Mouse (Mus musculus) gonadal fat pad, adult 2 months (tissue): ENCODE data around the gene Ngef. TPM values are rescaled to one million over a fixed set of nuclear protein-coding genes. Genes with fewer than 3 reads are reported as not detected.
"Not testable (repeated sequence)": the region's sequence is repeated elsewhere in the genome, so short reads cannot be mapped to it uniquely, and the experiment has no call there.

Experiments used
- DNase-seq: peaks from one replicate; pipeline ENCODE4 v3.0.0-alpha.2; 2012; ENCODE audit warnings: low read depth
- polyA plus RNA-seq: library from polyadenylated mRNA; depleted of rRNA; stranded (reverse); fragments of >200 nt; gene quantifications from 2 replicates; pipeline ENCODE4 v1.2.3, GENCODE M21; 2012; rRNA removed

Gene Ngef
- polyA plus RNA-seq, 1 experiment = 6.4 TPM

- no peak for DNase-seq
Observed at GRCm38 (mm10) chr1:87475076-87475895, 98.4 kb downstream of the Ngef start.

GRCm38 (mm10) chr1:87472576-87472975 is 101.1 kb downstream of the Ngef start:
- no peak for DNase-seq

DNA sequence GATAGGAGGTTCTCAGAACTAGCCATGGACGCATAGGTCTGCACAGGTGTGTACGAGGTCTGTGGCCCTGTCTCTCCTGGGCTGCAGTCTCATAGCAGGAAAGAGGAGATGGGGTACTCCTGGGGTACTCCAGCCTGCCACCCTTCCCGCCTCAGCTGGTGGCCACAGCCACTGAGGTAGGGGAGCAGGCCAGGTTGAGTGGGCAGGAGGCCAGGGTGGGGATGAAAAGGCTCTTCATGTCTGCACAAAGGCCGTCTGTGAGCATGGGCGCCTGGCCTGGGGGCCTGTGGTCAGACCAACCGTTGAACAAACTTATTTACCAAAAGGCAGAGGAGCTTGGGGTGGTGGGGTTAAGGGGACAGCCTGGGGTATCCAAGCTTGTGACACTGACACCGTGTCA is 101.8 kb downstream of the Ngef start:
- DNase-seq = no peak

GRCm38 (mm10) chr1:87469971-87470370 is 103.7 kb downstream of the Ngef start, which contains the start of gene Snorc:
Gene Snorc (plus strand): TSS chr1:87470271.
- DNase-seq = not testable (repeated sequence)

DNA sequence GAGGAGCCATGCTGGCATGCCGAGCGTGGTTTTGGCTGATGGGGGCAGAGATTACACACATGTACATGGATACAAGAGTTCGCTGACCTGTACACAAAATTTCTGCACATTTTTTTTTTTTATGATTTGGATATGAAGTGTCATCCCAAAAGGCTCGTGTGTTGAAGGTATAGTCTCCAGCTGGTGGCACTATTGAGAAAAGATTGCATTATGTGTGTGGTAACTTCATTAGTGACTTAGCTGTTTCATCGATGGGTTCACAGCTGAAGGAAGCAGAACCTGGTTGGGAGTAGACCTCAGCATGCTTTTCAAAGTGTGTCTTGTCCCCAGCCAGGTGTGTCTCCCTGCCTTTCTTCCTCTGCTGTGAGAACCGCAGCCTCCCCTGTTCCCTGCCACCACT is 105.3 kb downstream of the Ngef start:
- DNase-seq = no peak

DNA sequence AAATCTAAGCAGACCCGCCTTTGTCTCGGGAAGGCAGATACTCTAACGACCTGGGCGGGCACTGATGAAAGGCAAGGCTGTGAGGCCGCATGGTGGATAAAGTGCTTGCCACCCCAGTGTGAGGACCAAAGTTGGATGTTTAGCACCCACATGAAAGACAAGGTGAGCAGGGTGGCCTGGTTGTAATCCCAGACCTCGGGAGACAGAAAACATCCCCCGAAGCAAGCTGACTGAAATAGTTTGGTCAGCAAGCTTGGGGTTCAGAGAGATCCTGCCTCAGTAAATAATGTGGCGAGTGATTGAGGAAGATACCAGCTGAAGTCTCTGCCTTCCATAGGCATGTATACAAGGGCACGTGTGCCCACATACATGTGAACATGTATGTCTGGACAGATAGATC is 106.2 kb downstream of the Ngef start:
- DNase-seq = no peak

DNA sequence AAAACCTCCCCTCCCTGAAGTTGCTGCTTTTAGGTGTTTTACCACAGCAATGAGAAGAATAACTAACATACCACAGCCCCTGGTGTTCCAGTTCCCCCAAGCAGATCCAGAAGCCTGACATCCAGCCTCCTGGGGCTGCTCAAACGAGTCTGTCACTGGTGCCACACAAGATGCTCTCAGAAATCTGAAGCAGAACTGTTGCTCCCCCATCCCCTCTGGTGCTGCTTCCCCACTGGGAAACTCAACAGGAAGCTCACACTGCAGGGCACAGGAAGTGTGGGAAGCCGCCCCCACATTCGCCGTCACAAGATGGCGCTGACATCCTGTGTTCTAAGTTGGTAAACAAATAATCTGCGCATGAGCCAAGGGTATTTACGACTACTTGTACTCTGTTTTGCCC is 113.8 kb downstream of the Ngef start:
- DNase-seq = not testable (repeated sequence)

GRCm38 (mm10) chr1:87458045-87458444 is 115.6 kb downstream of the Ngef start:
- no peak for DNase-seq

DNA sequence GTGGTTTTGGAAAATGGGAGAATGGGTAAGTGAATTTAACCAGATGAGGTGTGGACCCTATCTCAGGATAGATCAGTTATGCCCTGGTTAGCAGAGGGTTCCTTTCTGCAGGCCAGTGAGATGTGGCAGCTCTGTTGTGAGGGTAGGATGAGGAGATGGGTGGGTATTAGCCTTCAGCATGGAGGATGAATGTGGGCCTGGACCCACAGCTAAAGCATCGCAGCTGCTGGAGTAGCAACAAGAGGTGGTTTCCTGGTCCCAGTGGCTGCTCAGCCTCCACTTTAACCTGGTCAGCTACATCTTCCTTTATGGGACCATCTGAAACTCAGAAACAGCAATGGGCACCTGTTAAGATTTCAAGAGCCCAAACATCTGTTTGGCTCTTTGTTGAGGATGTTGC is 117.2 kb downstream of the Ngef start:
- DNase-seq = no peak

GRCm38 (mm10) chr1:87449432-87449831 is 124.2 kb downstream of the Ngef start:
- no peak for DNase-seq

DNA sequence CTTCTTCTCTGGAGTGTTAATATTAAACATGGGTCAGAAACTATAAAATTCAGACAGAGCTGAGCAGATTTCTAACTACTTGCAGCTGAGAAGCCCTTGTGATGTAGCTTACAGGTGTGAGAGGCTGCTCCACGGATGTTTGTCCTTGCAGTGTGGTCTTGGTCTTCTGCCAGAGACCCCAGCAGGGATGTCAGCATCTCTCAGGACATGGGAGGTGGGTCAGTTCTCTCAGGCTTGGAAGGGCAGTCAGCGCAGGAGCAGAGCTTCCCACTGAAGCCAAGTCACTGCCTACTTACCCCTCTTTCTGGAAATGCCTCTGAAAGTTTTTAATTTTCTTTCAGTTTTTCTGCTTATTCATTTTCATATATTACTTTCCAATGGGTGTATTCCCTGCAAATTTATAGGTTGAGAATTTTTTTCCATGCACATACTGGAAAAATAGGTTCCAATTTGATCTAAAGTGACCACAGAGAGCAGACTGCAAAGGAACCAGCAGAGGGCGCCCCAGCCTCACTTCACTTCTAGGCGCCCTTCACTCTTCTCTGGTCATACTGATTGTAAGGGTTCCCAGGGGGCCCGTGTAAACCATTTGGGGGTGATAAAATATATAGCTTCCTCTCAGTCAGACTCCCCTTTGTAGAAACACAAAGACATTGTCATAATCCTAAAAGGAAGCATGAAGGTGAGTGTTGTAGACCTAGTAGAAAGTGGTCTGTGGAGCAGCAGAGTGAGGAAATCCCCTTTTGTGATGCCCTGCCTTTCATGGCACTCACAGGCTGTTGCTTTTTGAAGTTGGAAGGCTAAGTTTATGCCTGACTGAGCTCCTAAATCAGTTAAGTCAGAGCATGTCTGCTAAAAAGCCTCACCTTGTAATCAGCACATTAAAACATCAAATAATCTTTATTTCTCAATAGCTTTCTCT is 126.2 kb downstream of the Ngef start:
- DNase-seq = no peak

DNA sequence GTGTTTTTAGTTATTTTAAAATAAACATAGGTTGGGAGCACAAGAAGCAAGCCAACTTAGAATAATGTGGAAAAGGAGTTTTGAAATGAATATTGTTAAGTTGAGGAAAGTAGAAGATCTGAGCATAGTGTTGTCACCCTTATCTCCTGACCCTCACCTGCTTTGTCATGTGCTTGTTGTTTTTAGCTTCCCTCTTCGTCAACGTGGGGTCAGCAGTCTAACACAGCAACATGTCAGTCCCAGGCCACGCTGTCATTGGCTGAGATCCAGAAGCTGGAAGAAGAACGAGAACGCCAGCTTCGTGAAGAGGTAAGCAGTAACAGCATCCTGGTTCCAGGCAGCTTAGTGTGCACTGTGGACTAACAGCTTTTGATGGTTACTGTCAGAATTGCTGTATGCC is 137.1 kb downstream of the Ngef start:
- DNase-seq = no peak

GRCm38 (mm10) chr1:87435125-87435524 is 138.5 kb downstream of the Ngef start:
- DNase-seq = no peak

Other genes with a start within 250 kb of the Ngef start
- gene Gigyf2, start 246.9 kb downstream of the Ngef start, polyA plus RNA-seq = 31.3 and 36.2 TPM in 2 replicates
- gene Kcnj13, start 179.1 kb downstream of the Ngef start, polyA plus RNA-seq = not detected in 2 replicates
- gene Snorc, start 103.6 kb downstream of the Ngef start, polyA plus RNA-seq = not detected in 2 replicates
- gene Neu2, start 64.0 kb downstream of the Ngef start, polyA plus RNA-seq = 2.6 and 3.6 TPM in 2 replicates
- 71.1 and 89.5 TPM in 2 replicates for gene Inpp5d, start 46.4 kb upstream of the Ngef start, polyA plus RNA-seq
- gene Atg16l1, start 182.0 kb upstream of the Ngef start, polyA plus RNA-seq = 26.5 and 38.2 TPM in 2 replicates
- 2.4 and 5.4 TPM in 2 replicates for gene Sag, start 229.8 kb upstream of the Ngef start, polyA plus RNA-seq